In the genomic region with DNA sequence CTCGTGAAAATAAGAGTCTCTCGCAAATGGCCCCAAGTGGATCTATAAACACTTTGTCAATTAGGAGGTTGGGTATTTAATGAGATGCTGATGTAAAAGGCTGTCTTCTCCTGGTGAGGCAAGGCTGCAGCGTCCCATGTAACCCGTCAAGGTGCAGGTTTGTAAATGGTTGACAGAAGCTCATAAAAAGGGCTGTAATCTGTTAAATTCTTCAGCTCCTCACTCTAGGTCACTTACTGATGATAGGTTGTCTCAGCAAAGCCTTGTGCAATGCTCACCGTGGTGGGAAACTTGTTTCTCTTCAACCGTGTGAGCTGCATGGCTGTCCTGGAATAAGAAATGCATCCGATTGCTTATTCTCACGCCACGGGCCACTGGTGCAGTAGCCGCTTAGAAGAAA, we compare ENCODE assay signal across 24 mouse cellular contexts. TPM values are rescaled to one million over a fixed set of nuclear protein-coding genes. Genes with fewer than 3 reads are reported as not detected.
DNase-seq lines count a peak whose midpoint lies in the region; ATAC-seq and TF ChIP-seq lines count a peak whose summit lies in the region.
"Had no signal": no experiment of that assay in that cellular context is flagged by ENCODE, and none has a peak within 500 bp of the region (broad histone marks: within the 10 kb centered on the region; RNA-seq: fewer than 3 reads in every experiment).

No protein-coding gene starts in this region.

- H3K9ac ChIP-seq in forebrain, embryonic 11.5 days (ENCODE audit: low read length), result no peak overlapping the region
- no peak overlapping the region for H3K9ac ChIP-seq in kidney, embryonic 16.5 days (replicated peaks; ENCODE audit: low read length)
- H3K9ac ChIP-seq in liver, adult 2 months (ENCODE audit: low read depth, low read length), result no peak overlapping the region
- no peak overlapping the region for H3K9ac ChIP-seq in liver, embryonic 12.5 days
- H3K9ac ChIP-seq: forebrain, embryonic 12.5 days; forebrain, embryonic 15.5 days; heart, embryonic 13.5 days; hindbrain, embryonic 14.5 days had no signal

- 85% methylated on average over 10 of the region's 10 CpGs for WGBS in forebrain, embryonic 11.5 days
- WGBS in forebrain, embryonic 10.5 days, result 88% methylated on average over 10 of the region's 10 CpGs
- 50% methylated on average over 10 of the region's 10 CpGs for WGBS in kidney, adult 2 months
- WGBS in kidney, embryonic 16.5 days, result 61% methylated on average over 10 of the region's 10 CpGs
- 46% methylated on average over 10 of the region's 10 CpGs for WGBS in liver, adult 2 months
- 74% methylated on average over 10 of the region's 10 CpGs for WGBS in liver, embryonic 12.5 days (ENCODE audit: insufficient replicate concordance)

- no peaks in the 10 kb centered on the region for H3K4me1 ChIP-seq in forebrain, embryonic 11.5 days (replicated peaks; ENCODE audit: control insufficient read depth, insufficient read depth, low read length)
- H3K4me1 ChIP-seq in forebrain, embryonic 10.5 days, result no peaks in the 10 kb centered on the region
- peaks cover 23% of the 10 kb centered on the region for H3K4me1 ChIP-seq in kidney, adult 2 months (ENCODE audit: control insufficient read depth, insufficient read depth, low read length)
- peaks cover 3% of the 10 kb centered on the region; the same call in 1 of the 2 replicates for H3K4me1 ChIP-seq in kidney, embryonic 16.5 days (ENCODE audit: insufficient read depth, low read length)
- H3K4me1 ChIP-seq in liver, adult 2 months (ENCODE audit: control insufficient read depth, insufficient read depth, low read length), result peaks cover 18% of the 10 kb centered on the region
- H3K4me1 ChIP-seq in liver, embryonic 12.5 days, result no peaks in the 10 kb centered on the region
- H3K4me1 ChIP-seq: forebrain, embryonic 12.5 days had no signal

- H3K27me3 ChIP-seq in forebrain, embryonic 11.5 days (ENCODE audit: control insufficient read depth, insufficient read depth, low read length), result no peaks in the 10 kb centered on the region
- H3K27me3 ChIP-seq in forebrain, embryonic 10.5 days (ENCODE audit: poor library complexity, severe bottlenecking), result no peaks in the 10 kb centered on the region
- no peaks in the 10 kb centered on the region for H3K27me3 ChIP-seq in kidney, adult 2 months (replicated peaks; ENCODE audit: control insufficient read depth, insufficient read depth, low read length)
- H3K27me3 ChIP-seq in kidney, embryonic 16.5 days (ENCODE audit: insufficient read depth, low read length), result no peaks in the 10 kb centered on the region
- no peaks in the 10 kb centered on the region for H3K27me3 ChIP-seq in liver, adult 2 months (ENCODE audit: control insufficient read depth, insufficient read depth, low read length)
- no peaks in the 10 kb centered on the region for H3K27me3 ChIP-seq in liver, embryonic 12.5 days (replicated peaks)
- H3K27me3 ChIP-seq: forebrain, embryonic 12.5 days; forebrain, embryonic 15.5 days; heart, embryonic 13.5 days had no signal

- DNase-seq in forebrain, embryonic 11.5 days (ENCODE audit: low spot score), result peak; percentile 13
- no peak for DNase-seq in forebrain, embryonic 10.5 days (ENCODE audit: extremely low spot score, low spot score)
- DNase-seq in kidney, adult 2 months, result peak; percentile 63
- peak; percentile 51 for DNase-seq in liver, adult 2 months (ENCODE audit: extremely low read depth, low read depth, low spot score)
- DNase-seq in yolk sac, embryonic 10.5 days (ENCODE audit: low spot score), result peak; percentile 75
- DNase-seq in thymus, postnatal 36 days, result no peak
- DNase-seq: adrenal gland, adult 8-10 months; adrenal gland, postnatal 25 days; cerebellum, adult 11-12 months; cerebellum, adult 9-10 months; cerebellum, postnatal 14 days; gastrocnemius, postnatal 10 days; gastrocnemius, postnatal 36 days; heart, adult 18-20 months; heart, postnatal 14 days; heart, postnatal 4 days had no signal

- no peaks in the 10 kb centered on the region for H3K9me3 ChIP-seq in forebrain, embryonic 11.5 days (ENCODE audit: control insufficient read depth, low read length)
- H3K9me3 ChIP-seq in forebrain, embryonic 10.5 days, result no peaks in the 10 kb centered on the region
- H3K9me3 ChIP-seq in kidney, embryonic 16.5 days (ENCODE audit: low read length), result no peaks in the 10 kb centered on the region
- no peaks in the 10 kb centered on the region for H3K9me3 ChIP-seq in liver, embryonic 12.5 days (replicated peaks)
- H3K9me3 ChIP-seq: forebrain, embryonic 12.5 days; forebrain, embryonic 15.5 days; heart, embryonic 13.5 days had no signal

- H3K27ac ChIP-seq in forebrain, embryonic 11.5 days (ENCODE audit: low read depth, low read length), result no peak overlapping the region
- no peak overlapping the region for H3K27ac ChIP-seq in forebrain, embryonic 10.5 days
- peak overlapping the region; percentile 12; the same call in 1 of the 2 replicates for H3K27ac ChIP-seq in kidney, adult 2 months (ENCODE audit: insufficient read depth, low read depth, low read length)
- no peak overlapping the region for H3K27ac ChIP-seq in kidney, embryonic 16.5 days (ENCODE audit: low read length)
- H3K27ac ChIP-seq in liver, adult 2 months (replicated peaks; ENCODE audit: insufficient read depth, low read depth, low read length), result no peak overlapping the region
- H3K27ac ChIP-seq in liver, embryonic 12.5 days, result no peak overlapping the region
- H3K27ac ChIP-seq: forebrain, embryonic 12.5 days; forebrain, embryonic 15.5 days; heart, embryonic 13.5 days; hindbrain, embryonic 14.5 days; hindbrain, postnatal 0 days had no signal

- no peak for ATAC-seq in forebrain, embryonic 11.5 days (replicated peaks; ENCODE audit: low FRiP score)
- no peak for ATAC-seq in kidney, embryonic 16.5 days (ENCODE audit: low FRiP score, low TSS enrichment)
- no peak for ATAC-seq in liver, embryonic 12.5 days
- ATAC-seq: activated CD4-positive, CD25-positive, alpha-beta regulatory T cell, adult 4 months; forebrain, embryonic 15.5 days; hindbrain, postnatal 0 days had no signal

- H3K36me3 ChIP-seq in forebrain, embryonic 11.5 days (ENCODE audit: control insufficient read depth, insufficient read depth, low read length), result no peaks in the 10 kb centered on the region
- no peaks in the 10 kb centered on the region for H3K36me3 ChIP-seq in forebrain, embryonic 10.5 days (replicated peaks)
- H3K36me3 ChIP-seq in kidney, adult 2 months (ENCODE audit: control insufficient read depth, insufficient read depth, low read length), result no peaks in the 10 kb centered on the region
- no peaks in the 10 kb centered on the region for H3K36me3 ChIP-seq in kidney, embryonic 16.5 days (ENCODE audit: insufficient read depth, low read length)
- no peaks in the 10 kb centered on the region for H3K36me3 ChIP-seq in liver, adult 2 months (ENCODE audit: control insufficient read depth, insufficient read depth, low read length)
- H3K36me3 ChIP-seq in liver, embryonic 12.5 days, result 0 out of 2 replicates have a peak, but pooled peaks cover 3% of the 10 kb centered on the region
- H3K36me3 ChIP-seq: forebrain, embryonic 12.5 days; forebrain, embryonic 15.5 days; heart, embryonic 13.5 days had no signal

- H3K79me2 ChIP-seq in liver, adult 2 months (ENCODE audit: control insufficient read depth, insufficient read depth, low read length), result peaks cover 3% of the 10 kb centered on the region; the same call in 1 of the 2 replicates

- TF ChIP-seq POLR2A in kidney, adult 2 months (IDR thresholded peaks at IDR 0.05; ENCODE audit: low read depth, low read length), result no peak
- no peak for TF ChIP-seq POLR2A in liver, adult 2 months (IDR thresholded peaks at IDR 0.05; ENCODE audit: extremely low read depth, insufficient read depth, low read length)

- no peak for TF ChIP-seq CTCF in kidney, adult 2 months (conservative IDR thresholded peaks at IDR 0.05; ENCODE audit: insufficient read depth, insufficient read length, low read depth, low read length)
- TF ChIP-seq CTCF in liver, adult 2 months (IDR thresholded peaks at IDR 0.05; ENCODE audit: low read depth, low read length), result no peak

- no peak overlapping the region for H3K4me2 ChIP-seq in forebrain, embryonic 11.5 days (ENCODE audit: low read depth, low read length, severe bottlenecking)
- no peak overlapping the region for H3K4me2 ChIP-seq in kidney, embryonic 16.5 days (replicated peaks; ENCODE audit: low read depth, low read length)
- H3K4me2 ChIP-seq in liver, embryonic 12.5 days, result no peak overlapping the region
- H3K4me2 ChIP-seq: forebrain, embryonic 12.5 days; forebrain, embryonic 15.5 days; heart, embryonic 13.5 days; hindbrain, embryonic 14.5 days had no signal

- no peak overlapping the region for H3K4me3 ChIP-seq in forebrain, embryonic 11.5 days (ENCODE audit: low read depth, low read length)
- no peak overlapping the region for H3K4me3 ChIP-seq in forebrain, embryonic 10.5 days
- peak overlapping the region; percentile 24; the same call in 1 of the 2 replicates for H3K4me3 ChIP-seq in kidney, adult 2 months (ENCODE audit: insufficient read depth, low read depth, low read length)
- no peak overlapping the region for H3K4me3 ChIP-seq in kidney, embryonic 16.5 days (ENCODE audit: low read length)
- H3K4me3 ChIP-seq in liver, adult 2 months (ENCODE audit: insufficient read depth, low read depth, low read length), result no peak overlapping the region
- H3K4me3 ChIP-seq in liver, embryonic 12.5 days, result no peak overlapping the region
- H3K4me3 ChIP-seq: forebrain, embryonic 12.5 days; forebrain, embryonic 15.5 days; heart, embryonic 13.5 days had no signal

RNA-seq across cellular contexts. Expression of a gene that starts 16.6 kb away (rescaled TPM):
- polyA plus RNA-seq in forebrain, embryonic 11.5 days (2014; fragmentation: Nextera tagmentation; extraction: Ambion mirVana), result 26.6 and 30.4 TPM in 2 replicates
- 18.9 and 22.9 TPM in 2 replicates for polyA plus RNA-seq in forebrain, embryonic 10.5 days (2016; fragmentation: Nextera tagmentation; extraction: Ambion mirVana)
- polyA plus RNA-seq in kidney, adult 2 months (2012; rRNA removed), result 30.3 and 33.7 TPM in 2 replicates
- 25.8 and 32.6 TPM in 2 replicates for polyA plus RNA-seq in kidney, embryonic 16.5 days (2015; fragmentation: Nextera tagmentation; extraction: Ambion mirVana)
- total RNA-seq in liver, adult 2 months (2014; rRNA removed), result 83.6 and 84.2 TPM in 2 replicates
- 58.9 and 66.0 TPM in 2 replicates for polyA plus RNA-seq in liver, adult 2 months (2012; rRNA removed)
- 25.6 and 27.3 TPM in 2 replicates for polyA plus RNA-seq in liver, embryonic 12.5 days (2016; fragmentation: Nextera tagmentation; extraction: Ambion mirVana)

RNA-seq across cellular contexts. Expression of a gene that starts 57.4 kb away (rescaled TPM):
- polyA plus RNA-seq in forebrain, embryonic 11.5 days (2014; fragmentation: Nextera tagmentation; extraction: Ambion mirVana), result 0.09 and 0.12 TPM in 2 replicates
- 0.05 TPM in 1 of 2 replicates, not detected in the other for polyA plus RNA-seq in forebrain, embryonic 10.5 days (2016; fragmentation: Nextera tagmentation; extraction: Ambion mirVana)
- polyA plus RNA-seq in kidney, adult 2 months (2012; rRNA removed), result 0.04 and 0.09 TPM in 2 replicates
- 0.04 and 0.08 TPM in 2 replicates for polyA plus RNA-seq in kidney, embryonic 16.5 days (2015; fragmentation: Nextera tagmentation; extraction: Ambion mirVana)
- not detected in 2 replicates for total RNA-seq in liver, adult 2 months (2014; rRNA removed)
- not detected in 2 replicates for polyA plus RNA-seq in liver, adult 2 months (2012; rRNA removed)
- not detected in 2 replicates for polyA plus RNA-seq in liver, embryonic 12.5 days (2016; fragmentation: Nextera tagmentation; extraction: Ambion mirVana)
- total RNA-seq: gastrocnemius, postnatal 36 days; heart, postnatal 14 days; heart, postnatal 4 days had no signal
- polyA plus RNA-seq: heart, embryonic 13.5 days had no signal

RNA-seq across cellular contexts. Expression of a gene that starts 59.0 kb away (rescaled TPM):
- 25.7 and 35.4 TPM in 2 replicates for polyA plus RNA-seq in forebrain, embryonic 11.5 days (2014; fragmentation: Nextera tagmentation; extraction: Ambion mirVana)
- polyA plus RNA-seq in forebrain, embryonic 10.5 days (2016; fragmentation: Nextera tagmentation; extraction: Ambion mirVana), result 21.5 and 22.0 TPM in 2 replicates
- 18.2 and 20.8 TPM in 2 replicates for polyA plus RNA-seq in kidney, adult 2 months (2012; rRNA removed)
- polyA plus RNA-seq in kidney, embryonic 16.5 days (2015; fragmentation: Nextera tagmentation; extraction: Ambion mirVana), result 14.6 and 15.6 TPM in 2 replicates
- 6.8 and 7.7 TPM in 2 replicates for total RNA-seq in liver, adult 2 months (2014; rRNA removed)
- polyA plus RNA-seq in liver, adult 2 months (2012; rRNA removed), result 9.3 and 9.9 TPM in 2 replicates
- polyA plus RNA-seq in liver, embryonic 12.5 days (2016; fragmentation: Nextera tagmentation; extraction: Ambion mirVana), result 17.2 and 20.0 TPM in 2 replicates

Comparison
In these comparisons a context has a peak if more than half of its experiments do, and no peak if none do; other contexts are left out.
1. DNase-seq: peak in forebrain, embryonic 11.5 days (single experiment), kidney, adult 2 months (single experiment), liver, adult 2 months (single experiment) and yolk sac, embryonic 10.5 days (single experiment); none in forebrain, embryonic 10.5 days (single experiment) and thymus, postnatal 36 days (0 of 2).